Mouse (Mus musculus) B cell, adult 2 months (primary cell): ENCODE measurements around the gene Spats2l.
A peak's percentile ranks its signal among the peaks of the same experiment; 100 is the strongest.

Experiments
- DNase-seq, 2 experiments: peaks; one replicate each; pipeline ENCODE4 v3.0.0; 2022

Spats2l gene

DNA sequence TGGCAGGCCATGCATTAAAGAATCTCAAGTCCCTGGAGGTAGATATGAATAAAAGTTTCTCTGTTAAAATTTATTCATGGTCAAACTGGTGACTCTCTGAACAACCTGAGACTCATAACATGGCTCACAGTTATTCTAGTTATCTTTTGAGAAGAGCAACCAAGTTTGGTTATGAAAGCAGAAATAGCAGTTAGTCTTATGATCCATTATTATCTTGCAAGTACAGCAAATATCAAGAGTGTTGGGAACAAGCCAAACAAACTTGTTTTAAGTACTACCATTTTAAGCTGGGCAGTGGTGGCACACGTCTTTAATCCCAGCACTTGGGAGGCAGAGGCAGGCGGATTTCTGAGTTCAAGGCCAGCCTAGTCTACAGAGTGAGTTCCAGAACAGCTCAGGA lies 217.3 kb downstream of the Spats2l start:
- DNase-seq, result no peak

DNA sequence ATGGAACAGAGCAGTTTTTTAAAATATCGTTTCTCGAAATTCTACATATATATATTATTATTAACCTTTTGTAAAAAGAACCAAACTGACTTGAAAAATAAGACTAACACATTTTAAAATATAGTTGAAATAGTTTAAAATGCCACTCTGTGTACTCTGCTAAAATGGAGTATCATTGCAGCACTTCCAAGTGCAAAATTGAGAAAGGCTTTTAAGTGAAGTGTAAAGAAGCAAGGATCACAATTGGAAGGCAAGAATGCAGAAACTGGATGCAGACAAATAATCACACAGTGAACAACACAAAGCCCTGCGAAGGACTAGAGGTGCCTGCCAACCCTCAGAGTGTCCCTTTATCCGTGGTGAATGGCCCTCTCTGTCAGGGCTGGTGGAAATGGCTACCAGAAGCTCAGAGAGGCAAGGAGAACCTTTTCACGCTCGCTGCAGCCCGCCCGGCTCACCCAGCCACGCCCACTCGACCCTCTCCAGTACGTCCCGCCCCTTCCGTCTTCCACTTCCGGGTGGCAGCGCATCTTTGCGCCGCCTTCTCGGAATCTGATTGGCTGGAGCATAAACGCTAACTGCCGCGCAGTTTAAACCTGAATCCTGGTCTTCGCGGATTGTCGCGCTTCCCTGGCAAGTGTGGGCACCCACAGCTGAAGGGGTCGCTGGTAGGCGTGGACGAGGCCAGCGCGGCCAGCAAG lies 221.6 kb downstream of the Spats2l start, which contains the start of gene Sgo2a:
TSS of gene Sgo2a (plus strand) at position 540 of the 701 bp plus-strand sequence.
- peak; percentile 92 to 93 for DNase-seq

DNA sequence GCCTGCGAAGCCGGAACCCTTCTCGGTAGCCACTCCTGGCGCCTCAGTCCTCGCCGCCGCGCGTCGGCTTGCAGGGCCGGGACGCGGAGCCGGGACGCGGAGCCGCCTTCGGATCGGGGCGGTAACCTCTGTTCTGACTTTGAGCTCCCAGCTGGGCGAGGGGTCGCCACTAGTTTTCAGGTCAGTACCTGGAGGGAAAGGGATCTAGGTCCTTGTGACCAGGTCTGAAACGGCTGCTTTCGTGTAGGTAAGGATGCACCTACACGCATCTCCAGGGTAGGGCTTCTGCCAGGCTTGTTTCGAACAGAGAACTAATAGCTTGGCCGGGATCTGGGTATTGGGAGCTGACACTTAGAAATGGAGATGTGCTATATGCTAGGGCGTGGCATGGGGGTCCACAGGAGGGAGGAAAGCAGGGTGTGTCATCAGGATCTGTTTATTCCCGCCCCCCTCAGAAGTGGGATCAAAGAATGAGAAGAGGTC lies 222.2 kb downstream of the Spats2l start:
- DNase-seq, result no peak
